Mouse (Mus musculus): ENCODE measurements around the gene Cpne7. TPM values are rescaled to one million over a fixed set of nuclear protein-coding genes. Genes with fewer than 3 reads are reported as not detected.

Gene Cpne7
- total RNA-seq, 2 experiments from 2014 or later, result 1.0 to 2.3 TPM

GRCm38 (mm10) chr8:123112892-123113291, 4.3 kb upstream of the Cpne7 start:
- ATAC-seq (replicated peaks; ENCODE audit: low FRiP score, low TSS enrichment, poor library complexity, severe bottlenecking), result no peak

- peak; percentile 23 for ATAC-seq (replicated peaks; ENCODE audit: low FRiP score, low TSS enrichment, poor library complexity, severe bottlenecking)
These were observed 3.2 kb upstream of the Cpne7 start for GRCm38 (mm10) chr8:123113908-123114469.

GRCm38 (mm10) chr8:123114644-123115043, 2.5 kb upstream of the Cpne7 start:
- no peak for ATAC-seq (replicated peaks; ENCODE audit: low FRiP score, low TSS enrichment, poor library complexity, severe bottlenecking)

- no peak for ATAC-seq (replicated peaks; ENCODE audit: low FRiP score, low TSS enrichment, poor library complexity, severe bottlenecking)
These were observed 570 bp downstream of the Cpne7 start for GRCm38 (mm10) chr8:123117744-123118143.

GRCm38 (mm10) chr8:123122059-123122458, 4.9 kb downstream of the Cpne7 start:
- no peak for ATAC-seq (replicated peaks; ENCODE audit: low FRiP score, low TSS enrichment, poor library complexity, severe bottlenecking)

GRCm38 (mm10) chr8:123122670-123123069, 5.5 kb downstream of the Cpne7 start:
- ATAC-seq (replicated peaks; ENCODE audit: low FRiP score, low TSS enrichment, poor library complexity, severe bottlenecking), result no peak

GRCm38 (mm10) chr8:123126193-123126816, 9.1 kb downstream of the Cpne7 start:
- ATAC-seq (replicated peaks; ENCODE audit: low FRiP score, low TSS enrichment, poor library complexity, severe bottlenecking), result peak; percentile 52

- no peak for ATAC-seq (replicated peaks; ENCODE audit: low FRiP score, low TSS enrichment, poor library complexity, severe bottlenecking)
These were observed 13.9 kb downstream of the Cpne7 start for GRCm38 (mm10) chr8:123131041-123131440.

- ATAC-seq (replicated peaks; ENCODE audit: low FRiP score, low TSS enrichment, poor library complexity, severe bottlenecking), result no peak
These were observed 15.8 kb downstream of the Cpne7 start for GRCm38 (mm10) chr8:123132953-123133352.

GRCm38 (mm10) chr8:123134149-123134713, 17.1 kb downstream of the Cpne7 start:
- ATAC-seq (replicated peaks; ENCODE audit: low FRiP score, low TSS enrichment, poor library complexity, severe bottlenecking), result no peak

- ATAC-seq (replicated peaks; ENCODE audit: low FRiP score, low TSS enrichment, poor library complexity, severe bottlenecking), result no peak
These were observed 18.2 kb downstream of the Cpne7 start for GRCm38 (mm10) chr8:123135406-123135805.

GRCm38 (mm10) chr8:123135806-123136205, 18.6 kb downstream of the Cpne7 start:
- no peak for ATAC-seq (replicated peaks; ENCODE audit: low FRiP score, low TSS enrichment, poor library complexity, severe bottlenecking)

- no peak for ATAC-seq (replicated peaks; ENCODE audit: low FRiP score, low TSS enrichment, poor library complexity, severe bottlenecking)
These were observed 19.1 kb downstream of the Cpne7 start for GRCm38 (mm10) chr8:123136287-123136686.

- no peak for ATAC-seq (replicated peaks; ENCODE audit: low FRiP score, low TSS enrichment, poor library complexity, severe bottlenecking)
These were observed 20.5 kb downstream of the Cpne7 start for GRCm38 (mm10) chr8:123137645-123138077.

- no peak for ATAC-seq (replicated peaks; ENCODE audit: low FRiP score, low TSS enrichment, poor library complexity, severe bottlenecking)
These were observed 21.6 kb downstream of the Cpne7 start for GRCm38 (mm10) chr8:123138741-123139140.

GRCm38 (mm10) chr8:123141741-123142462, 24.7 kb downstream of the Cpne7 start:
- ATAC-seq (replicated peaks; ENCODE audit: low FRiP score, low TSS enrichment, poor library complexity, severe bottlenecking), result no peak

GRCm38 (mm10) chr8:123145279-123145678, 28.1 kb downstream of the Cpne7 start:
- 0 out of 2 replicates have a peak, but pooled peaks have one; percentile 36 for ATAC-seq (replicated peaks; ENCODE audit: low FRiP score, low TSS enrichment, poor library complexity, severe bottlenecking)

GRCm38 (mm10) chr8:123146390-123146789, 29.2 kb downstream of the Cpne7 start:
- ATAC-seq (replicated peaks; ENCODE audit: low FRiP score, low TSS enrichment, poor library complexity, severe bottlenecking), result no peak

GRCm38 (mm10) chr8:123150737-123151171, 33.6 kb downstream of the Cpne7 start:
- no peak for ATAC-seq (replicated peaks; ENCODE audit: low FRiP score, low TSS enrichment, poor library complexity, severe bottlenecking)

GRCm38 (mm10) chr8:123155177-123155576, 38.0 kb downstream of the Cpne7 start:
- no peak for ATAC-seq (replicated peaks; ENCODE audit: low FRiP score, low TSS enrichment, poor library complexity, severe bottlenecking)

Data from megakaryocyte-erythroid progenitor cell, adult 5-6 weeks (primary cell).